Mouse (Mus musculus): ENCODE measurements at regions not wholly inside any gene's neighbourhood (a gene's known extent, or its start where the extent isn't known, plus 50 kb on each side); places are given as distances from the start of the nearest gene placed in this dataset.

- H3K4me1 ChIP-seq (ENCODE audit: control insufficient read depth, insufficient read depth, low read length), result no peaks in the 10 kb centered on the region
- H3K36me3 ChIP-seq (replicated peaks; ENCODE audit: control insufficient read depth, insufficient read depth, low read depth, low read length), result no peaks in the 10 kb centered on the region
- H3K9ac ChIP-seq (replicated peaks; ENCODE audit: low read length), result no peak overlapping the region
- 69% methylated on average over 1 of the region's 1 CpGs for WGBS
- ATAC-seq (replicated peaks; ENCODE audit: insufficient number of reproducible peaks, low FRiP score, low TSS enrichment, low read depth), result no peak
- DNase-seq (ENCODE audit: low spot score), result no peak
- no peaks in the 10 kb centered on the region for H3K9me3 ChIP-seq (replicated peaks; ENCODE audit: control insufficient read depth, low read length)
- H3K4me2 ChIP-seq (ENCODE audit: low read depth, low read length), result no peak overlapping the region
- no peak overlapping the region for H3K27ac ChIP-seq (replicated peaks; ENCODE audit: low read depth, low read length)
- H3K4me3 ChIP-seq (ENCODE audit: low read depth, low read length), result no peak overlapping the region
- no peaks in the 10 kb centered on the region for H3K27me3 ChIP-seq (ENCODE audit: control insufficient read depth, insufficient read depth, low read length)
Measured at GRCm38 (mm10) chr9:83059083-83059482, 83.8 kb upstream of the Phip start.

- 92% methylated on average over 4 of the region's 4 CpGs for WGBS
- Histone ChIP-seq H3K4me2 (ENCODE audit: low read depth, low read length) (no peak overlapping the region), H3K9me3 (replicated peaks; ENCODE audit: control insufficient read depth, low read length) (no peaks in the 10 kb centered on the region), H3K9ac (replicated peaks; ENCODE audit: low read length) (no peak overlapping the region), H3K27ac (replicated peaks; ENCODE audit: low read depth, low read length) (no peak overlapping the region), H3K36me3 (replicated peaks; ENCODE audit: control insufficient read depth, insufficient read depth, low read depth, low read length) (no peaks in the 10 kb centered on the region), H3K27me3 (ENCODE audit: control insufficient read depth, insufficient read depth, low read length) (no peaks in the 10 kb centered on the region), H3K4me1 (ENCODE audit: control insufficient read depth, insufficient read depth, low read length) (no peaks in the 10 kb centered on the region), H3K4me3 (ENCODE audit: low read depth, low read length) (no peak overlapping the region)
- no peak for ATAC-seq (replicated peaks; ENCODE audit: insufficient number of reproducible peaks, low FRiP score, low TSS enrichment, low read depth)
- DNase-seq (ENCODE audit: low spot score), result no peak
Measured at GRCm38 (mm10) chr9:83056208-83056607, 80.9 kb upstream of the Phip start.

GRCm38 (mm10) chr9:83051666-83052065, 76.3 kb upstream of the Phip start:
- 74% methylated on average over 7 of the region's 7 CpGs for WGBS
- no peaks in the 10 kb centered on the region for H3K4me1 ChIP-seq (ENCODE audit: control insufficient read depth, insufficient read depth, low read length)
- no peak overlapping the region for H3K4me3 ChIP-seq (ENCODE audit: low read depth, low read length)
- H3K27ac ChIP-seq (replicated peaks; ENCODE audit: low read depth, low read length), result no peak overlapping the region
- DNase-seq (ENCODE audit: low spot score), result no peak
- no peaks in the 10 kb centered on the region for H3K9me3 ChIP-seq (replicated peaks; ENCODE audit: control insufficient read depth, low read length)
- H3K9ac ChIP-seq (replicated peaks; ENCODE audit: low read length), result no peak overlapping the region
- no peak overlapping the region for H3K4me2 ChIP-seq (ENCODE audit: low read depth, low read length)
- no peak for ATAC-seq (replicated peaks; ENCODE audit: insufficient number of reproducible peaks, low FRiP score, low TSS enrichment, low read depth)
- no peaks in the 10 kb centered on the region for H3K36me3 ChIP-seq (replicated peaks; ENCODE audit: control insufficient read depth, insufficient read depth, low read depth, low read length)
- H3K27me3 ChIP-seq (ENCODE audit: control insufficient read depth, insufficient read depth, low read length), result no peaks in the 10 kb centered on the region

- Histone ChIP-seq H3K27ac (replicated peaks; ENCODE audit: low read depth, low read length) (no peak overlapping the region), H3K36me3 (replicated peaks; ENCODE audit: control insufficient read depth, insufficient read depth, low read depth, low read length) (no peaks in the 10 kb centered on the region), H3K4me3 (ENCODE audit: low read depth, low read length) (no peak overlapping the region), H3K4me2 (ENCODE audit: low read depth, low read length) (no peak overlapping the region), H3K9me3 (replicated peaks; ENCODE audit: control insufficient read depth, low read length) (no peaks in the 10 kb centered on the region), H3K9ac (replicated peaks; ENCODE audit: low read length) (no peak overlapping the region), H3K27me3 (ENCODE audit: control insufficient read depth, insufficient read depth, low read length) (no peaks in the 10 kb centered on the region), H3K4me1 (ENCODE audit: control insufficient read depth, insufficient read depth, low read length) (no peaks in the 10 kb centered on the region)
- 41% methylated on average over 12 of the region's 12 CpGs for WGBS
- DNase-seq (ENCODE audit: low spot score), result peak; percentile 80
- ATAC-seq (replicated peaks; ENCODE audit: insufficient number of reproducible peaks, low FRiP score, low TSS enrichment, low read depth), result peak; percentile 40
Measured at GRCm38 (mm10) chr9:83047567-83048238, 72.4 kb upstream of the Phip start.

GRCm38 (mm10) chr9:83046035-83046434, 70.7 kb upstream of the Phip start:
- H3K36me3 ChIP-seq (replicated peaks; ENCODE audit: control insufficient read depth, insufficient read depth, low read depth, low read length), result no peaks in the 10 kb centered on the region
- H3K27me3 ChIP-seq (ENCODE audit: control insufficient read depth, insufficient read depth, low read length), result no peaks in the 10 kb centered on the region
- H3K4me1 ChIP-seq (ENCODE audit: control insufficient read depth, insufficient read depth, low read length), result no peaks in the 10 kb centered on the region
- no peak overlapping the region for H3K4me3 ChIP-seq (ENCODE audit: low read depth, low read length)
- H3K4me2 ChIP-seq (ENCODE audit: low read depth, low read length), result no peak overlapping the region
- H3K27ac ChIP-seq (replicated peaks; ENCODE audit: low read depth, low read length), result no peak overlapping the region
- H3K9me3 ChIP-seq (replicated peaks; ENCODE audit: control insufficient read depth, low read length), result no peaks in the 10 kb centered on the region
- H3K9ac ChIP-seq (replicated peaks; ENCODE audit: low read length), result no peak overlapping the region
- DNase-seq (ENCODE audit: low spot score), result no peak
- WGBS, result 85% methylated on average over 3 of the region's 3 CpGs
- no peak for ATAC-seq (replicated peaks; ENCODE audit: insufficient number of reproducible peaks, low FRiP score, low TSS enrichment, low read depth)

- Histone ChIP-seq H3K9ac (replicated peaks; ENCODE audit: low read length) (no peak overlapping the region), H3K4me1 (ENCODE audit: control insufficient read depth, insufficient read depth, low read length) (no peaks in the 10 kb centered on the region), H3K27me3 (ENCODE audit: control insufficient read depth, insufficient read depth, low read length) (no peaks in the 10 kb centered on the region), H3K36me3 (replicated peaks; ENCODE audit: control insufficient read depth, insufficient read depth, low read depth, low read length) (no peaks in the 10 kb centered on the region), H3K9me3 (replicated peaks; ENCODE audit: control insufficient read depth, low read length) (no peaks in the 10 kb centered on the region), H3K27ac (replicated peaks; ENCODE audit: low read depth, low read length) (no peak overlapping the region), H3K4me2 (ENCODE audit: low read depth, low read length) (no peak overlapping the region), H3K4me3 (ENCODE audit: low read depth, low read length) (no peak overlapping the region)
- no peak for ATAC-seq (replicated peaks; ENCODE audit: insufficient number of reproducible peaks, low FRiP score, low TSS enrichment, low read depth)
- DNase-seq (ENCODE audit: low spot score), result no peak
Measured at GRCm38 (mm10) chr9:83043790-83044189, 68.5 kb upstream of the Phip start.

- H3K27ac ChIP-seq (replicated peaks; ENCODE audit: low read depth, low read length), result no peak overlapping the region
- H3K4me3 ChIP-seq (ENCODE audit: low read depth, low read length), result no peak overlapping the region
- ATAC-seq (replicated peaks; ENCODE audit: insufficient number of reproducible peaks, low FRiP score, low TSS enrichment, low read depth) (no peak), DNase-seq (ENCODE audit: low spot score) (no peak)
- H3K27me3 ChIP-seq (ENCODE audit: control insufficient read depth, insufficient read depth, low read length), result no peaks in the 10 kb centered on the region
- H3K9me3 ChIP-seq (replicated peaks; ENCODE audit: control insufficient read depth, low read length), result no peaks in the 10 kb centered on the region
- no peak overlapping the region for H3K4me2 ChIP-seq (ENCODE audit: low read depth, low read length)
- H3K4me1 ChIP-seq (ENCODE audit: control insufficient read depth, insufficient read depth, low read length), result no peaks in the 10 kb centered on the region
- H3K36me3 ChIP-seq (replicated peaks; ENCODE audit: control insufficient read depth, insufficient read depth, low read depth, low read length), result no peaks in the 10 kb centered on the region
- 93% methylated on average over 3 of the region's 3 CpGs for WGBS
- H3K9ac ChIP-seq (replicated peaks; ENCODE audit: low read length), result no peak overlapping the region
Measured at GRCm38 (mm10) chr9:83041345-83041744, 66.0 kb upstream of the Phip start.

GRCm38 (mm10) chr9:83040686-83041085, 65.4 kb upstream of the Phip start:
- ATAC-seq (replicated peaks; ENCODE audit: insufficient number of reproducible peaks, low FRiP score, low TSS enrichment, low read depth) (no peak), DNase-seq (ENCODE audit: low spot score) (no peak)
- no peak overlapping the region for H3K4me3 ChIP-seq (ENCODE audit: low read depth, low read length)
- H3K9me3 ChIP-seq (replicated peaks; ENCODE audit: control insufficient read depth, low read length), result no peaks in the 10 kb centered on the region
- H3K27ac ChIP-seq (replicated peaks; ENCODE audit: low read depth, low read length), result no peak overlapping the region
- 46% methylated on average over 4 of the region's 4 CpGs for WGBS
- H3K4me2 ChIP-seq (ENCODE audit: low read depth, low read length), result no peak overlapping the region
- H3K27me3 ChIP-seq (ENCODE audit: control insufficient read depth, insufficient read depth, low read length), result no peaks in the 10 kb centered on the region
- no peaks in the 10 kb centered on the region for H3K4me1 ChIP-seq (ENCODE audit: control insufficient read depth, insufficient read depth, low read length)
- no peak overlapping the region for H3K9ac ChIP-seq (replicated peaks; ENCODE audit: low read length)
- no peaks in the 10 kb centered on the region for H3K36me3 ChIP-seq (replicated peaks; ENCODE audit: control insufficient read depth, insufficient read depth, low read depth, low read length)

Measured in embryonic facial prominence, embryonic 11.5 days (tissue).